Mouse (Mus musculus): ENCODE measurements around the gene Orc3. TPM values are rescaled to one million over a fixed set of nuclear protein-coding genes. Genes with fewer than 3 reads are reported as not detected.

The Orc3 gene
- polyA plus RNA-seq (2012; ENCODE audit: low replicate concordance) = 1.6 and 5.8 TPM in 2 replicates

DNA sequence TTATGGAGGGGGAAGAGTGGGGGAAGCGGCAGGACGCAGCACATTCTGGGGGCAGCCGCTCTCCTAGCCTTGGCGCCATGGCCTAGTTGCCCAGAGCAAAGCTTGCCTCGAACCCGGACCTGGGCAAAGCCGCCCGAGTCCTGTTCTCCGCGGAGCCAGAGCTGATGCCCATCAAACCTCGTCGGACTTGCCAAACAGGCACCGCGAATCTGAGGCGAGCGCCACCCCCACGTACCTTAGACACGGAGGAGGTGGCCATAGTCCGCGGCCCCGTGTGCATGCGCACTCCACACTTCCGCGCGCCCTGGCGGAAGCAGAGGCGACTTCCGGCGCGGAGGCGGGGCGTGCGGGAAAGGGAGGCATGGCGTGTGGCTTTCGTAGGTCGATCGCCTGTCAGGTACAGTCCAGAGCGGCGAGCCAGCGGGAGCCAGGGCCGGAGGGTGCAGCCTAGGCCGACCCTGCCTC is at the start of gene Orc3, which contains the start of gene Rars2:
TSS of gene Orc3 (minus strand) at position 315 of the 465 bp plus-strand sequence.
TSS of gene Rars2 (plus strand) at position 328 of the 465 bp plus-strand sequence.

DNA sequence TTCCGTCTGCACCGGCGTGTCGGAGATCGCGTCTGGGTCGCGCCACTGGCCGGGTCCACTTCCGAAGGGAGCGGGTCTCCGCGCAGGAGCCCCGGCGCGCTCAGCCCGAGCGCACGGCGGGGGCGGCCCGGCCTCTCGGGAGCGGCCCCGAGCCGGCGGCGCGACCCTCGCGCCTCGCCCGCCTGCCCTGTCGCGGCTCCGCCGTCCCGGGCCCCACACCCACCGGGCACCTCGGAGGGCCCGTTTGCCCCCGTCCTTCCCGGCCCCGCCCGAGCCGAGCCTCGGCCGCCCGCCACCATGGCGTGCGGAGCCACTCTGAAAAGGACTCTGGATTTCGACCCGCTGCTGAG is 64.0 kb downstream of the Orc3 start, which contains the start of gene Akirin2:
TSS of gene Akirin2 (plus strand) at position 190 of the 350 bp plus-strand sequence.

Other genes starting within 250 kb of the Orc3 start
- 59.5 and 69.8 TPM in 2 replicates for gene Akirin2, start 64.0 kb downstream of the Orc3 start, polyA plus RNA-seq (2012; ENCODE audit: low replicate concordance)
- gene Rars2, start within 50 bp of the Orc3 start, polyA plus RNA-seq (2012; ENCODE audit: low replicate concordance) = 1.2 and 2.7 TPM in 2 replicates
- gene Slc35a1, start 72.5 kb upstream of the Orc3 start, polyA plus RNA-seq (2012; ENCODE audit: low replicate concordance) = 6.0 and 8.1 TPM in 2 replicates
- not detected in 2 replicates for gene Cfap206, start 115.3 kb upstream of the Orc3 start, polyA plus RNA-seq (2012; ENCODE audit: low replicate concordance)
- gene Gm136, start 141.3 kb upstream of the Orc3 start, polyA plus RNA-seq (2012; ENCODE audit: low replicate concordance) = not detected in 2 replicates
- gene Smim8, start 163.5 kb upstream of the Orc3 start, polyA plus RNA-seq (2012; ENCODE audit: low replicate concordance) = 2.3 and 17.0 TPM in 2 replicates

Measured in leukemia stem cell, adult 10-12 weeks (primary cell).